Mouse (Mus musculus): ENCODE data around the gene Asap3. TPM values are rescaled to one million over a fixed set of nuclear protein-coding genes. Genes with fewer than 3 reads are reported as not detected.

Gene Asap3
- total RNA-seq, 2 experiments from 2014 or later: 7.6 to 9.1 TPM

Other genes starting within 250 kb of the Asap3 start
- gene Gale, start 242.6 kb upstream of the Asap3 start, total RNA-seq (2021): 1 to 10 TPM; 1.8 to 2.7 TPM
- gene Lypla2, start 233.7 kb upstream of the Asap3 start, total RNA-seq (2021): 10 to 100 TPM; 36.6 to 37.8 TPM
- gene Pithd1, start 219.1 kb upstream of the Asap3 start, total RNA-seq (2021): 10 to 100 TPM; 22.1 to 25.1 TPM
- gene Eloa, start 184.6 kb upstream of the Asap3 start, total RNA-seq (2021): 10 to 100 TPM; 33.8 to 34.4 TPM
- gene Rpl11, start 152.9 kb upstream of the Asap3 start, total RNA-seq (2021): 100 to 1,000 TPM; 285 to 315 TPM
- gene Id3, start 62.9 kb upstream of the Asap3 start, total RNA-seq (2021): 10 to 100 TPM; 58.3 to 64.3 TPM
- 1 to 10 TPM; 1.3 to 1.4 TPM for gene E2f2, start 34.0 kb upstream of the Asap3 start, total RNA-seq (2021)
- 100 to 1,000 TPM; 126 to 148 TPM for gene Tcea3, start 41.4 kb downstream of the Asap3 start, total RNA-seq (2021)
- 10 to 100 TPM; 32.3 to 34.8 TPM for gene Zfp46, start 78.3 kb downstream of the Asap3 start, total RNA-seq (2021)
- gene Hnrnpr, start 104.6 kb downstream of the Asap3 start, total RNA-seq (2021): 10 to 100 TPM; 41.9 to 46.0 TPM
- gene Htr1d, start 217.2 kb downstream of the Asap3 start, total RNA-seq (2021): not detected

All from heart, adult 18-20 months (tissue).